Mouse (Mus musculus): ENCODE results near the gene Pdrg1.

GRCm38 (mm10) chr2:153032973-153033372 is 17.7 kb upstream of the Pdrg1 start:
- TF ChIP-seq CTCF (IDR thresholded peaks at IDR 0.05; ENCODE audit: borderline replicate concordance, control insufficient read depth, extremely low read depth, insufficient read depth, low read length, poor library complexity), result no peak
- no peak for TF ChIP-seq POLR2A (IDR thresholded peaks at IDR 0.05; ENCODE audit: control insufficient read depth, extremely low read depth, insufficient read depth, low read length, poor library complexity)
